Mouse (Mus musculus): ENCODE results near the gene Evi5.

DNA sequence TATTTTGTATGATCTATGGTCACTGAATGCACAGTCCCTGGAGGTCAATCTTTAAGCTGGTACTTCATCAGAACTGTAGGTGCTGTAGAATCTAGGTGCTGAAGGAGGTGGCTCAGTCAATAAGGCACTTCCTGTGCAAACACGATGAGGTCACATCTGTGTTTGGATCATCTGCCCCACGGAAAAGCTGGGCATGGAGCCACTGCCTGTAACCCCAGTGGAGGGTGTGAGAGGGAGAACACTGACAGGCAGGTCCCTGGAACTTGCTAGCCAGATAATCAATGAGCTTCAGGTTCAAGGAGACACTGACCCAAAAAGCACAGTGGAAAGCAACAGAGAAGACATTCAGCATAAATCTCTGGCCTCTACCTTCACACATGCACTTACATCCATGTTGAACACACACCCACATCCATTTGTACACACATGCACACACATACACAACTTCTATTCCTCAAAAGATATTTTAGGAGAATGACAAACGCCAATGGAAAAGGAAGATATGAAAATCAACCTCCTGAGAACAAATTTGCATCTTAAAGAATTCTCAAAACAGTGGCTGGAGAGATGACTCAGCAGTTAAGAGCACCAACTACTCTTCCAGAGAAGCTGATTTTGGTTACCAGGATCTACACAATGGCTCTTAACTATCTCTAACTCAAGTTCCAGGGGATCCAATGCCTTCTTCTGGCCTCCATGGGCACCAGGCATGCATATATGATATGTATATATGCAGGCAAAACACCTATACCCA lies 35.8 kb downstream of the Evi5 start:
- TF ChIP-seq CTCF (IDR thresholded peaks at IDR 0.05; ENCODE audit: control insufficient read depth, insufficient read depth, insufficient replicate concordance, low read depth, low read length) (no peak), POLR2A (IDR thresholded peaks at IDR 0.05; ENCODE audit: control insufficient read depth, low read depth, low read length) (no peak)
